Mouse (Mus musculus) embryonic facial prominence, embryonic 11.5 days (tissue): ENCODE measurements at regions not wholly inside any gene's neighbourhood (a gene's known extent, or its start where the extent isn't known, plus 50 kb on each side); places are given as distances from the start of the nearest gene placed in this dataset.

ENCODE experiments used
- ATAC-seq: fragments of 200-750 bp; cut with Nextera tagmentation; replicated peaks from 2 replicates; pipeline ENCODE4 v1.8.0; 2017; ENCODE audit warnings: low read depth; ENCODE audit not compliant: insufficient number of reproducible peaks, low FRiP score, low TSS enrichment
- DNase-seq: peaks from one replicate; pipeline ENCODE4 v3.0.0-alpha.2; 2015; ENCODE audit warnings: low spot score
- H3K27ac ChIP-seq: fragments of 300-500 bp; sonication (generic); replicated peaks from 2 replicates; pipeline ENCODE4 v1.5.1; 2014; ENCODE audit warnings: mild to moderate bottlenecking, low read depth, low read length, control low read depth
- H3K27me3 ChIP-seq: fragments of 300-500 bp; sonication (generic); 2 replicates; pipeline ENCODE4 v1.6.1; 2014; ENCODE audit warnings: mild to moderate bottlenecking, low read length, moderate library complexity, mixed read lengths; ENCODE audit not compliant: control insufficient read depth, insufficient read depth
- H3K36me3 ChIP-seq: fragments of 300-500 bp; sonication (generic); replicated peaks from 2 replicates; pipeline ENCODE4 v1.6.1; 2014; ENCODE audit warnings: low read depth, mild to moderate bottlenecking, low read length, moderate library complexity, mixed read lengths; ENCODE audit not compliant: control insufficient read depth, insufficient read depth
- H3K4me1 ChIP-seq: fragments of 300-500 bp; sonication (generic); 2 replicates; pipeline ENCODE4 v1.6.1; 2014; ENCODE audit warnings: low read length, mixed read lengths; ENCODE audit not compliant: control insufficient read depth, insufficient read depth
- H3K4me2 ChIP-seq: fragments of 300-500 bp; sonication (generic); 2 replicates; pipeline ENCODE4 v1.6.1; 2014; ENCODE audit warnings: low read depth, mild to moderate bottlenecking, control low read depth, low read length, moderate library complexity
- H3K4me3 ChIP-seq: fragments of 300-500 bp; sonication (generic); 2 replicates; pipeline ENCODE4 v1.5.1; 2014; ENCODE audit warnings: low read depth, low read length, control low read depth
- H3K9ac ChIP-seq: fragments of 300-500 bp; sonication (generic); replicated peaks from 2 replicates; pipeline ENCODE4 v1.6.1; 2014; ENCODE audit warnings: mild to moderate bottlenecking, control low read depth, low read length
- H3K9me3 ChIP-seq: fragments of 300-500 bp; sonication (generic); replicated peaks from 2 replicates; pipeline ENCODE4 v1.6.1; 2016; ENCODE audit warnings: mild to moderate bottlenecking, low read length, inconsistent platforms, mixed read lengths; ENCODE audit not compliant: control insufficient read depth
- WGBS: fragments of 180-500 bp; shearing (Covaris S2); extraction: QIAGEN DNeasy Blood & Tissue Kit; methylation state at CpG from one replicate; pipeline ENCODE4 v1.1.7; 2014; 5-methylcytosine and 5-hydroxymethylcytosine counted together

DNA sequence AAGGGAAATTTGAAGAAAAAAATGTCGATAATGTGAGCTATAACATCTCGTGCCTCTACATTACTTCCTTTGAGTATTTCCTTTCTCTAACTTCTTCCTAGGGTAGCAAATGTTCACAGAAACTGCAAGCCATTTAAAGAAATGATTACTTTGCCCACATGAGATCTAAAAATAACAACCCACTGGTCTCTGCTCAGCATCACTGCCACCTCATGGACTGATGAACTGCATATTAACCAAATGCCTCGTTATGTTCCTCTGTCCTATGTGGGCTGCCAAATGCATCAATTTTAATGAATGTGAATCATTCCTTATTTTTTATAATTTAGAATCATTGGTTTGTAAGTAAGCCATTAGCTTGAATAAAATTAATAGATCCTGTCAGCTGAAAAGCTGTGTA lies 590.0 kb upstream of the Nr3c2 start:
- no peaks in the 10 kb centered on the region for H3K36me3 ChIP-seq
- no peak for DNase-seq
- H3K27me3 ChIP-seq = no peaks in the 10 kb centered on the region
- H3K4me1 ChIP-seq = no peaks in the 10 kb centered on the region
- ATAC-seq = no peak
- H3K4me3 ChIP-seq = no peak overlapping the region
- no peaks in the 10 kb centered on the region for H3K9me3 ChIP-seq
- H3K9ac ChIP-seq = no peak overlapping the region
- H3K4me2 ChIP-seq = no peak overlapping the region
- 77% methylated on average over 3 of the region's 3 CpGs for WGBS
- no peak overlapping the region for H3K27ac ChIP-seq

- H3K4me1 ChIP-seq = no peaks in the 10 kb centered on the region
- H3K4me3 ChIP-seq = no peak overlapping the region
- DNase-seq = no peak
- no peak for ATAC-seq
- H3K27ac ChIP-seq = no peak overlapping the region
- H3K27me3 ChIP-seq = no peaks in the 10 kb centered on the region
- H3K9me3 ChIP-seq = no peaks in the 10 kb centered on the region
- H3K36me3 ChIP-seq = no peaks in the 10 kb centered on the region
- 65% methylated on average over 1 of the region's 1 CpGs for WGBS
- no peak overlapping the region for H3K9ac ChIP-seq
- H3K4me2 ChIP-seq = no peak overlapping the region
Measured at GRCm38 (mm10) chr8:76328540-76328939, 570.7 kb upstream of the Nr3c2 start.

GRCm38 (mm10) chr8:76343072-76343471 lies 556.2 kb upstream of the Nr3c2 start:
- H3K4me2 ChIP-seq = no peak overlapping the region
- no peaks in the 10 kb centered on the region for H3K36me3 ChIP-seq
- no peaks in the 10 kb centered on the region for H3K4me1 ChIP-seq
- H3K9me3 ChIP-seq = no peaks in the 10 kb centered on the region
- no peak overlapping the region for H3K27ac ChIP-seq
- no peak for ATAC-seq
- no peaks in the 10 kb centered on the region for H3K27me3 ChIP-seq
- WGBS = 82% methylated on average over 2 of the region's 2 CpGs
- DNase-seq = no peak
- no peak overlapping the region for H3K4me3 ChIP-seq
- H3K9ac ChIP-seq = no peak overlapping the region

DNA sequence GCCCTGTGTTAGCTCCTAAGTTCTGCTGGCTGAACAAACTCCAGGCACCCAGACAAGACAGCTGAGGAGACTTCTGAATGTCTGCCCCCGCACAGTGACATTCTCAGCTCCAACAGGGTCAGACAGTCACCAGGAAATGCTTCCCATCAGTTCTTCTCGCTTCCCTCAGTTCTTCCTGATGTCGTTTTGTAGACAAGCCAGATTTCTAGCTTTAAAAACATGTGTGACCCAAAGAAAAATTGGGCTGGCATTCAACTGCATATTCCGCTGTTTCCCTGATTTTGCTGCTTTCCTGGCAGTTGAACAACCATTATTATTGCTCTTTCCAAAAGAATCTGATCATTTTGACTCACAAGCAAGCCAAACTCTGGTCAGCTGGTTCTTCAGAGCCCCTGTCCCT lies 553.1 kb upstream of the Nr3c2 start:
- no peaks in the 10 kb centered on the region for H3K36me3 ChIP-seq
- H3K4me2 ChIP-seq = no peak overlapping the region
- H3K27me3 ChIP-seq = no peaks in the 10 kb centered on the region
- H3K27ac ChIP-seq = no peak overlapping the region
- H3K4me3 ChIP-seq = no peak overlapping the region
- ATAC-seq (no peak), DNase-seq (no peak)
- H3K9ac ChIP-seq = no peak overlapping the region
- no peaks in the 10 kb centered on the region for H3K4me1 ChIP-seq
- no peaks in the 10 kb centered on the region for H3K9me3 ChIP-seq
- WGBS = 74% methylated on average over 4 of the region's 4 CpGs

DNA sequence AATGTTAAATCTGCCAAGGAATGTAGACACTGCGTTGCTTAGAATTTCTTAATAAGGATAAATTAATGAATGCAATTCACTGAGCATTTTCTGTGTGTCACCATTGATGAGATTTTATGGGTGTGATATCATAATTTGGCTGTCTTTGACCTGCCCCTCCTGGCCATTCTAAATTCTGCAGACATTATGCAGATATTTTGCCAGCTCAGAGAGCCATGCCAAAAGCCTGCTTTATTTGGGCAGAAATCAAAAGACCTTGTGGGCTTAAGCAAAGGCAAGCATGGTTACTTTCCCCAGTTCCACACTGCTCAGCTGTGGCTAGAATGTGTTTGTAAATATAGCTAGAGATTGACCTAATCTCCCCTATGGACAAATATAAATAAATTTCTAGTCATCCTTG lies 552.4 kb upstream of the Nr3c2 start:
- no peak for ATAC-seq
- Histone ChIP-seq H3K4me2 (no peak overlapping the region), H3K4me3 (no peak overlapping the region), H3K36me3 (no peaks in the 10 kb centered on the region), H3K27ac (no peak overlapping the region), H3K27me3 (no peaks in the 10 kb centered on the region), H3K4me1 (no peaks in the 10 kb centered on the region), H3K9ac (no peak overlapping the region), H3K9me3 (no peaks in the 10 kb centered on the region)
- no peak for DNase-seq
- WGBS = 100% methylated on average over 1 of the region's 1 CpGs

DNA sequence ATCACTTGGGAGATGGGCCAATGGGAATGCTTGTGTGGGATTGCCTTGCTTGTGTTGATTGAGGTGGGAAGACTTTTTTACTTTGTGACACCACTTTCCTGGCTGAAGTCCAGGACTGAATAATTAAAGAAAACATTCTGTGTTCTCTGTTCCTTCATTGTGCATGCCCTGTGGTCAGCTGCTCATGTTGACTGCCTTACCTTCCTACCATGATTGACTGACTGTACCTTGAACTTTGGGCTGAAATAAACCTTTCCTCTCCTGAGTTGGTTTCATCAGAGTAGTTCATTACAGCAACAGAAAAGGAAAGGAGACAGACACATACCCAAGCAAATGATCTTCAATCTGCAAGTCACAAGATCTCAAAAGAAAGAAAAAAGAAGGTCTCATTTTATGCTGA lies 524.9 kb upstream of the Nr3c2 start:
- Histone ChIP-seq H3K4me2 (no peak overlapping the region), H3K27ac (no peak overlapping the region), H3K4me1 (no peaks in the 10 kb centered on the region), H3K27me3 (no peaks in the 10 kb centered on the region), H3K4me3 (no peak overlapping the region), H3K9me3 (no peaks in the 10 kb centered on the region), H3K9ac (no peak overlapping the region), H3K36me3 (no peaks in the 10 kb centered on the region)
- no peak for DNase-seq
- no peak for ATAC-seq

GRCm38 (mm10) chr8:76377711-76378110 lies 521.5 kb upstream of the Nr3c2 start:
- ATAC-seq = no peak
- WGBS = 83% methylated on average over 6 of the region's 6 CpGs
- Histone ChIP-seq H3K9me3 (no peaks in the 10 kb centered on the region), H3K9ac (no peak overlapping the region), H3K27me3 (no peaks in the 10 kb centered on the region), H3K4me2 (no peak overlapping the region), H3K36me3 (no peaks in the 10 kb centered on the region), H3K4me3 (no peak overlapping the region), H3K27ac (no peak overlapping the region), H3K4me1 (no peaks in the 10 kb centered on the region)
- no peak for DNase-seq

DNA sequence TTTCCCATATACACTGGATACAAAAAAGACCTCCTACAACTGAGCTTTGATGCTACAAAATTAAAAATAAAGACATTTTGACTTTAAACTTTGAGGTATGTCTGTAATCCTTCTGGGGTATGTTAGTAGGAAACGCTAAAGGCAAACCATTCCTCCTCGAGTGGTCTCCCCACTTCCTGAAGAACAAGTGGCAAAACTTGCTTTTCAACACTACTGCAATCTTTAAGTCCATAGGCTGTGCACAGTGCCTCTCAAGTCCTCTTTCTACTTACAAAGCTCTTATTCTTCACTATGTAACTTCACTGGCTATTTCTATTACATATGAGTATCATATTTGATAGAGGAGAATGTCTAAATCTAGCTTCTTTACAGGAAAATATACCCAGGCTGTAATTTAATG lies 517.6 kb upstream of the Nr3c2 start:
- WGBS = 71% methylated on average over 2 of the region's 2 CpGs
- no peak overlapping the region for H3K4me3 ChIP-seq

More for the DNA sequence above, 517.6 kb upstream of the Nr3c2 start:
- no peaks in the 10 kb centered on the region for H3K36me3 ChIP-seq
- H3K27me3 ChIP-seq = no peaks in the 10 kb centered on the region
- H3K4me1 ChIP-seq = no peaks in the 10 kb centered on the region
- ATAC-seq (no peak), DNase-seq (no peak)
- H3K9me3 ChIP-seq = no peaks in the 10 kb centered on the region
- no peak overlapping the region for H3K9ac ChIP-seq
- no peak overlapping the region for H3K27ac ChIP-seq
- H3K4me2 ChIP-seq = no peak overlapping the region
